Mouse (Mus musculus) C3H10T1/2 (cell line): ENCODE measurements around the gene Plekhb2. TPM values are rescaled to one million over a fixed set of nuclear protein-coding genes. Genes with fewer than 3 reads are reported as not detected.

Source experiments
- polyA plus RNA-seq, 2 experiments: library from polyadenylated mRNA; unstranded; fragments of >200 nt; fragmentation: generic; extraction: Trizol; gene quantifications; one replicate each; pipeline ENCODE4 v1.2.1; 2012; ENCODE audit warnings: missing spikeins in 2 of 2

The Plekhb2 gene
- 10 to 100 TPM in 1 of 2 experiments, 1 to 10 TPM in 1; 6.9 to 13.4 TPM for polyA plus RNA-seq

DNA sequence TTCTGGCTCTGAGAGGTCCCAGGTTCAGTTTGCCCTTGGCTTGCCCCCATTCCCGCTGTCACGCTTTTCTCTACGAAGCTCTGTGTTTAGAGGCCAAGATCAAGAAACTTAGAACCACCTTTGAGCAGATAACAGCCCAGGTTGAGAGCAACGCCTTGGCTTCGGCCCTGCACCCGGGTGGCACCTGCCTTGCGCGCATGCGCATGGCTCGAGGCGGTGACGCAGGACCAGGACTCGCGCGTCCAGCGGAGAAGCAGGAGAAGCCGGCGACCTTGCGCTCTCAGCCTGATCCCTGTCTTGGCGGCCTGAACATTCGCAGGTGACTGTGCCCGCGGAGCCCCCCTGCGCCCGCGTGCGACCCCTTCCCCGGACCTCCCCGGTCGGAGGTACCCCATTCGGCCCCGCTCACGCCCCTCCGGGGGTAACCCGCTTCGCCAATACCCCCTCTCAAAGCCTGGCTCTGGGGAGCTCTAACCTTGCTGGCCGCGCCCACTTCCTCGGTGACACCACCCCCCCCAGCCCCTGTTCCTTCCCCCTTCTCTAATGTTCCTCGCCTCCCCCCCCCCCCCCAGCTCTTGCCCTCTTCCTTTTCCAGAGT is at the start of gene Plekhb2:
Gene Plekhb2, plus strand, starts transcription at position 232 of the 598 bp plus-strand sequence.

DNA sequence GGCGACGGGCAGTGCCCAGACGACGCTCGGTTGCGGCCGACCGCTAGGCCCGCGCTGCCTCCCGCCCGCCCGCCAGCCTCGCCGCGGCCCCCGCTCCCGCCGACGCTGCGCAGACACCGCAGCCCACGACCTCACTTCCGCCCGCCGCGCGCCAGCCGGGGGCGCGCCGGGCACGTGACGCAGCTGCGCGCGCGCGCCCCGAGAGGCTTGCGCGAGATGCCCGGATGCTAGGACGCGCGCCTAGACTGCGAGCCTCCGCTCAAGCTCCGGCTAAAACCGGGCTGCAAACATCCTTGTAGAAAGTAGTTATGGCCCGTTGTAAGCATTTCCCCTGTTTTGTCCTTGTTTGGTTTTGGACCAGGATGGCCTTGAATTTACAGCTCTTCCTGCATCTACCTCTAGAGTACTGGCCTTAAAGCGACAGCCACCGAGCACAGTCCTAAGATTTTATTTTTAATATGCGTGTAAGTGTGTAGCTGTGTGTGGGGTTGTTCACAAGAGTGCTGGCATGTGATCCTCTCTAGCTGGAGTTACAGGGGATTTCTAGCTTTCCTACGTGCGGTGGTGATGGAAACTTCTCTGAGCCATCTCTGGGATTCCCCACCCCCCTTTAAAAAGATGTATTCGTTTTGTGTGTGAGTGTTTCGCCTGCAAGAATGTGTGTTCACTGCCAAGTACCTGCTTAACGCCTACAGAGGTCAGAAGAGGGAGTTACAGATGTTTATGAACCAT is 6.7 kb upstream of the Plekhb2 start, which contains the start of gene Fam168b:
Gene Fam168b, minus strand, starts transcription at position 179 of the 732 bp plus-strand sequence.

Other genes starting within 250 kb of the Plekhb2 start
- gene Fam168b, start 6.9 kb upstream of the Plekhb2 start, polyA plus RNA-seq, result 10 to 100 TPM; 10.4 to 51.5 TPM